Mouse (Mus musculus) gastrocnemius, adult 2 months (tissue): ENCODE measurements around the gene Gucd1. TPM values are rescaled to one million over a fixed set of nuclear protein-coding genes. Genes with fewer than 3 reads are reported as not detected.

Experiments used
- DNase-seq: peaks from one replicate; pipeline ENCODE4 v3.0.0; 2022
- H3K27ac ChIP-seq: fragments of 200-600 bp; 2 replicates; pipeline ENCODE4 v1.8.1; 2022; ENCODE audit warnings: mild to moderate bottlenecking
- H3K4me3 ChIP-seq: fragments of 200-600 bp; 2 replicates; pipeline ENCODE4 v1.8.1; 2022; ENCODE audit warnings: mild to moderate bottlenecking, moderate library complexity
- CTCF ChIP-seq: fragments of 200-600 bp; IDR thresholded peaks from 2 replicates; pipeline ENCODE4 v1.8.1; 2022; ENCODE audit warnings: antibody characterized with exemption, mild to moderate bottlenecking, moderate library complexity
- intact Hi-C: fragments of 180-260 bp; cut with DNase I; formaldehyde crosslinking; loops from one replicate; pipeline ENCODE4 v1.15.1; 2025
- total RNA-seq, 2 experiments: library from RNA; stranded (reverse); gene quantifications; 2 replicates each; pipeline ENCODE4 v1.2.3; 2021

Gene Gucd1
- total RNA-seq, 2 experiments from 2014 or later = 48.2 to 78.7 TPM

DNA sequence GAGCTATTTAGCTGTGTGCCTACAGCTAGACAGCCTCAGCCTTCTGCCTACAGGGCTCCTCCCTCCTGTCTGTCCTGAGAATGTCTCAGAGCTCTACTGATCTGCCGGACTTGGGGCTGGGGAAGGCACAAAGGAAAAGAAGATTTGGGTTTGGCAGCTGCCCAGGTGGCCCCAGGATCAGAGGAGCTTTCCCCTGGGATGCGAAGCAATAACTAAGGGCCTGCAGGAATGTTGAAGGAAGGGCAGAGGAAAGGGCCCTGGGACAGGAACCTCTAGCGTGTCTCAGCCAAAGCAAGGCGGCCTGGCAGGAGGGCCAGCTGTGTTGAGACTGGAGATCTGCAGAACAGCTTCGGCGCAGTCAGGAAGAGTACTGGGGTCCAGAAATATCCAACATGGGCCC, 194.8 kb downstream of the Gucd1 start:
- DNase-seq = peak; percentile 41
- TF ChIP-seq CTCF = no peak
- intact Hi-C loops = no loop called here
- no peak overlapping the region for H3K4me3 ChIP-seq
- peak overlapping the region; percentile 38; the same call in 1 of the 2 replicates for H3K27ac ChIP-seq

DNA sequence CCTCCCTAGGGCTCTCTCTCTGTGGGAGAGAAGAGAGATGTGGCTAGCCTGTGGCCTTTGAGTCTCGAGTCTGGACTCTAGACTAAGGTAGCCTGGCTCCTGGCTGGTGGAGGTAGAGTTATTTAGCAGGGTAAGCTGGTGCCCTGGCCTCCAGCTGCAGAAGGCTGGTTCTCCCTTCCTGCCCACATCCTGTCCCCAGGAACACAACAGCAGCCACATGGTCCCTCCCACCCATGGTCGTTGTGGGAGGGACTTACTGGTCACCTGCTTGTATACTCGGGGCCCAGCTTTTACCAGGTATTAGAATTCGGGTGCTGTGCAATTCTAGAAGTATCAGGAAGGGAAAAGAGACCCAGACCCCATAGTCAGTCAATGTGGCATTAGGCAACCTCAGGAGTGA, 197.5 kb downstream of the Gucd1 start:
- intact Hi-C loops = no loop called here
- no peak for TF ChIP-seq CTCF
- no peak overlapping the region for H3K4me3 ChIP-seq
- no peak for DNase-seq
- H3K27ac ChIP-seq = no peak overlapping the region

DNA sequence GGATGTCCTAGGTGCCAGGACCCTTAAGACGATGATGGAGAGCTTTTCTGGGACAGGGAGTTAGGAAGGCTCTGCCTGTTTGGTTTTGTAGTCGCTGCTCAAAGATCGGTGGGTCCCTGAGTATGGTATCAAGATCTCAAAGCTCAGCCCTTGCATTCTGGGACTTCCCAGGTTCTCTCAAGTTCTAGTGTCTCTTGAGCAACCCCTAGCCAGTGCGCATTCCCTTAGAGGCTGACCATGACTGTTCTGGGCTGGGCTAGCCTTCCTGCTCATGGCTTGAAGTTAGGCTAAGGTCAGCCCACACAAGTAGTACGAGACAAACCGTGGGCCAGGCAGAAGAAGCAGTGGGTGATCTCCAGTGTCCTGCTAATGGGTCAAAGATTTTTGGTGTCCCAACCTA, 199.6 kb downstream of the Gucd1 start:
- no peak for DNase-seq
- peak overlapping the region; percentile 86 for H3K27ac ChIP-seq
- TF ChIP-seq CTCF = no peak
- intact Hi-C loops = loop anchor here (5.0 kb wide), 1 partner anchor 74 kb away; no protein-coding TSS in a partner anchor
- H3K4me3 ChIP-seq = peak overlapping the region; percentile 80

DNA sequence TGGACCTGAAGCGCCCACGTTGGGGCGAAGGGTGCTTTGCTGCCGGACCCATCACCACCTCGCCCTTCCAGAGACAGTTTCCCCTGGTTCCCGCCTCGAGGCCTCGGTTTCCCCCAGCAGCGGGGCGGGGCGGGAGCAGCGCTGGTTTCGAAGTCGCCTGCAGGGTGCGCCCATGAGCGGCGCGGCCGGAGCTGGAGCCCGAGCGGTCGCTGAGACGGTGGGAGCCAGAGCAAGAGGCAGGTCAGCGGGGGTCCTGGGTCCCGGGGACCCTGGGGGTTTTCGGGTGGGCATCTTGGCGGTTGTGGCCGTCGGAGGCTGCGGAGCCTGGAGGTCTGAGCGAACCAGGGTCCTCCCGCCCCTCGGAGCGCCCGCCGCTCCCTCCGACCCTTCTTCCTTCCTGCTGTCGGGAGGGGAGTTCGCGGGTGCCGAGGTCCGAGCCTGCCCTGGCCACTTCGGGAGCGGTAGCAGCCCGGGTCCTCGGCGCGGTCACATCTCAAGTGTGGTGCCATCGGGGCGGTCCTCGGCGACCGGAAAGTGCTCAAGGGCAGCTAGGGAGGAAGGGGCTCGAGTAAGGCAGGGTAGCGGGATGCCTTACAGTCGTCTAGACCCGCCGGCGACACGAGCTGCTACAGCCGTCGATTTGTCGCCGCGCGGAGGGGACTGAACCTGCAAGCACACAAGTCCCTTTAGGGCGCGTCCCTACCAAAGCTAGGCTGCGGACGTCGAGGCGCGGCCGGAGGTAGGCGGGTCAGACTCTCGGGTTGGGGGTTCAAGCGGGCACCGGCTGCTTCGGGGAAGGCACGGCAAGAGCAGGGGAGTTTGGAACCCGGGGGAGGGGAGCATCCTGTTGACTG, 200.6 kb downstream of the Gucd1 start:
- intact Hi-C loops = loop anchor here (1.0 to 5.0 kb wide), 3 partner anchors 75 to 170 kb away; no protein-coding TSS in a partner anchor
- H3K27ac ChIP-seq = peak overlapping the region; percentile 86
- peak; percentile 80 for DNase-seq
- H3K4me3 ChIP-seq = peak overlapping the region; percentile 80
- peak; percentile 93 for TF ChIP-seq CTCF

DNA sequence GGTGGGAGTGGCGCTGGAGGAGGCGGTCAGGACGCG, 201.1 kb downstream of the Gucd1 start, which contains the start of gene Adora2a:
Adora2a (plus strand) TSS at position 6 of the 36 bp plus-strand sequence.
- intact Hi-C loops = loop anchor here (2.0 to 5.0 kb wide), 2 partner anchors 76 to 170 kb away; no protein-coding TSS in a partner anchor
- no peak for DNase-seq
- Histone ChIP-seq H3K4me3 (peak within 1 kb of the TSS; percentile 80), H3K27ac (peak within 1 kb of the TSS; percentile 86)
- TF ChIP-seq CTCF = no peak

DNA sequence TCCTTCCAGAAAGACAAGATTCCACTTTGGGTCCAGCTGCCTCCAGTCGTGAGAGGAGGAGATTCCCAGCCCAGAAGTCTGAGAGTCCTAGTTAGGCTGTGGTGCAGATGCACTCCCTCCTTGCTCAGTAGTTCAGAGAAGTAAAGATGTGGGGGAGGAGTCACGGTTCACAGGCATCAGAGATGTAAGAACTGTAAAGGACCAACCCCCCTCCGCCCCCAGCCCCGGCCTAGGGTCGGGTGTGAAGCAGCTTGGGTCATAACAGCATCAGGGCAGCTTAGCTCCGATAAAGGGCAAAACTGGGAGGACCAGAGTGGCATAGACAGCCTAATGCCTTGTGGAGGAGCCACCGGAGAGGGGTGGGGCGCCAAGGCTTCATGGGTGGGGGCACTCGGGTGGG, 201.3 kb downstream of the Gucd1 start:
- no peak for DNase-seq
- H3K4me3 ChIP-seq = peak overlapping the region; percentile 80
- H3K27ac ChIP-seq = peak overlapping the region; percentile 86
- intact Hi-C loops = loop anchor here (2.0 to 5.0 kb wide), 2 partner anchors 76 to 170 kb away; no protein-coding TSS in a partner anchor
- TF ChIP-seq CTCF = no peak

DNA sequence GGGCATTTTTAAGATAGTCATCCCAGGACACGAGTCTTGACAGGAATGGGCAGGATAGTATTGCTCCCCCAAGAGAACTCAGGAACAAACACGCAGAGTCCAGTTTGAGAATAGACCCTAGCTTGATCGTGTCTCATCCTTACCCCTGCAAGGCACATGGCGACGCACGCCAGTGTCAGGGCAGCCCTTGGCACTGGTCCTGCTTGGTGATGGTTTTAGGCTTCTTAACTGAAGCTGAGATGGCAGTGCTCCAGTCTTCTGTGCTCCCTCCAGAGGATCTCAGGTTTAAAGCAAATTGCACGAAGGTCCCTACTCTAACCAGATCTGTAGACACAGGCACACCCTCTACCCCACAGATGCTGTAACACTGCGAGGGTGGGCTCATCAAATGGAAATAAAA, 202.0 kb downstream of the Gucd1 start:
- TF ChIP-seq CTCF = no peak
- intact Hi-C loops = loop anchor here (2.0 to 5.0 kb wide), 2 partner anchors 77 to 171 kb away; no protein-coding TSS in a partner anchor
- Histone ChIP-seq H3K27ac (no peak overlapping the region), H3K4me3 (no peak overlapping the region)
- no peak for DNase-seq

DNA sequence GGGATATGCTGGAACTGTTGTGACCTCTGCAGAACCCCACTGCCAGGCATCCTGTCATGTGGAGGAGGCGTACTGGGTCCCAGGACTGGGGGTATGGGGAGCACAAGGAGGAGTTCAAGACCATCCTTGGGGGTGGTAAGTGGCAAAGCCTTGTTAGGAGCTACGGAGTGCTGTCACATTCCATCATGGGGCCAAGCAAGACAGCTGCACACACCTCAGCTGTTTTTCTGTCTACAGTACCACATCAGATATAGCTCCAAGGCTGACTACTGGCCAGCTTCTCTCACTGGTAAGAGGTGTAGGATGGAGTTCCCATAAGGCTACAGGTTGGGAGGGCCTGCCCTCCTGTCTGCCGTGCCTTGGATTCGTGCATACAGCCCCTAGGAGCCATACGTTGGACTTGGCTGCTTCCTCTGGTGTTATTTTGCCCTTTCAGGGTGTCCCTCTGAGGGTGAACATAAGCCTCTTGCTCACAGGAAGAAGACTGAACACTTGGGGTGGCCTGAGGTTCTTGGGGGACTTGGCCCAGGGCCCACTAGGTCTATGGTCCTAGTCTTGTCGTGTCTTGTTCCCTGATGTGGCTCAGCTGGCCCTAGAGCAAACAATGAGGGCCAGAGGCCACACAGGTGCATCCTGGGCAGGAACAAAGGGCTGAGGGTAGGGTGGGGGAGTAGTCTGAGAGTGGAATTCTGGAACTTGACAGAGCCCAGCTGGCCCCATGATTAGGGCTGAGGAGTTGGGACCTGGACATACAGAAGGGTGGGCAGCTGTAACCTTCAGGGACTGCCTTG, 203.4 kb downstream of the Gucd1 start:
- DNase-seq = no peak
- intact Hi-C loops = no loop called here
- no peak for TF ChIP-seq CTCF
- Histone ChIP-seq H3K27ac (peak overlapping the region; percentile 38; the same call in 1 of the 2 replicates), H3K4me3 (no peak overlapping the region)

DNA sequence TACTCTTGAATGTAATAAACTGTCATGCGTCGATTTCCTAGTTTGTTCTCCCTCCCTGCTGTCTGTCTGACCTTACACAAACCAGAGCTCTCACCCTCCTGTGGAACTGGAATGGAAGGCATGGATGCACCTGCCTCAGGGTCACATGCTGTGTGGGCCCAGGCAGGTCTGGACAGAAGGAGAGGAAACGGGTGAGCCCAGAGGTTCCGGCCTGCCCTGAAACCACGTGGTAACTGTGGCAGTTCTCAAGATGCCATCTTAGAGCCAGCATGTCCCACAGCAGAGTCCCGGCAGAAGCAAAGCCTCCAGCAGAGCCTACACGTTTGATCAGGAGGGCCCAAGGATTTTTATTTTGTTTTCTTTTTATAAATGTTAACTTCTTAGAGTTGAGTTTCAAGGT, 205.4 kb downstream of the Gucd1 start:
- no peak for DNase-seq
- no peak for TF ChIP-seq CTCF
- no peak overlapping the region for H3K4me3 ChIP-seq
- H3K27ac ChIP-seq = no peak overlapping the region
- intact Hi-C loops = no loop called here

DNA sequence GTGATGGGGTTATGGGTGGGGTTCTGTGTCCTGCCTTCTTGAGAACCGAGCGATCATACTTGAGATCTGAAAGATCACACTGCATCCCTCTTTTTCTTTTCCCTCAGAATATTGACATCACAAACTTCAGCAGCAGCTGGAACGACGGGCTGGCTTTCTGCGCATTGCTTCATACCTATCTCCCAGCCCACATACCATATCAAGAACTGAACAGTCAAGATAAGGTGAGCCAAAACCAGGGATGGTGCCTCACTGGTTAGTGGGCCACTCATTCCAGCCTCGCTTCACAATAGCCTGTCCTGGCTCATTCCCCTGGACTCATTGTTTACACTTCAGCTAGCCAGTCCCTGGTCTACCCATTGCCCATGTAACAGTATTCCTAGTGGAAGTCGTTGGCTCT, 210.6 kb downstream of the Gucd1 start:
- H3K4me3 ChIP-seq = no peak overlapping the region
- intact Hi-C loops = no loop called here
- TF ChIP-seq CTCF = no peak
- no peak for DNase-seq
- no peak overlapping the region for H3K27ac ChIP-seq

DNA sequence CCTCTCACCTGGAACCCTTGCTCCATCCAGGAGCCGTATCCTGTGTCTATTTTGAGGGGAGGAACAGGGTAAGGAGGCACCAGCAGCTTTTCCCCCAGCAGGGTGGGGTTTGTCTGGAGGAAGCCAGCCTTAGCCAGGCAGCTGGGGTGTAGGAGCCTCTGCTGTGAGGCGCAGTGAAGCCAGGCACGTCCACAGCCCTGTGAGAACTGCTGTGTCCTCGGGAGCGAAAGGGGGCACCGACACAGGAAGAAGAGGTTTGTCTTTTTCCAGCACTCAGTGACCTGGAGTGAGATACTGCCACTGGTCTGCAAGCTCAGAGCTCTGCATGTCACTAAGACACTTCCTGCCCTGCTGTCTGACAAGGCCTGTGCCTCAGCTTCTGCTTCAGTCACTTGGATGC, 213.4 kb downstream of the Gucd1 start:
- peak overlapping the region; percentile 46 for H3K27ac ChIP-seq
- no peak for DNase-seq
- intact Hi-C loops = no loop called here
- no peak overlapping the region for H3K4me3 ChIP-seq
- TF ChIP-seq CTCF = no peak

DNA sequence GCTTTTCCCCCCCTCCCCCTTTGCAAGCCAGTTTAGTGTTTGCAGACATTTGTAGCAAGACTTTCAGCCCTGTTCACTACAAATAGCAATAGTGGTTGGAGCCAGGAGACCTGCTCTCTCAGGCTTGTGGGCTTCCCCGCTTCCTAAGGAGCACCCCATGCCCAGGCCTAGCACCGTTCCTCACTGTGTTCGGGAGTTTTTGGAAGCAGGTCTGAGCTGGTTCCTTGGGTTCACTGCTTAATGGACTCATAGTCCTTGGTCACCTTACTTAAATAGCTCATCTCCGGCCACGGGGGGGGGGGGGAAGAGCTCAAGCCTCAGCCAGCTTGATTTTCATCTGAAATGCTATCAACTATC, 213.7 kb downstream of the Gucd1 start:
- peak overlapping the region; percentile 46 for H3K27ac ChIP-seq
- no peak for DNase-seq
- no peak overlapping the region for H3K4me3 ChIP-seq
- TF ChIP-seq CTCF = no peak
- intact Hi-C loops = no loop called here

DNA sequence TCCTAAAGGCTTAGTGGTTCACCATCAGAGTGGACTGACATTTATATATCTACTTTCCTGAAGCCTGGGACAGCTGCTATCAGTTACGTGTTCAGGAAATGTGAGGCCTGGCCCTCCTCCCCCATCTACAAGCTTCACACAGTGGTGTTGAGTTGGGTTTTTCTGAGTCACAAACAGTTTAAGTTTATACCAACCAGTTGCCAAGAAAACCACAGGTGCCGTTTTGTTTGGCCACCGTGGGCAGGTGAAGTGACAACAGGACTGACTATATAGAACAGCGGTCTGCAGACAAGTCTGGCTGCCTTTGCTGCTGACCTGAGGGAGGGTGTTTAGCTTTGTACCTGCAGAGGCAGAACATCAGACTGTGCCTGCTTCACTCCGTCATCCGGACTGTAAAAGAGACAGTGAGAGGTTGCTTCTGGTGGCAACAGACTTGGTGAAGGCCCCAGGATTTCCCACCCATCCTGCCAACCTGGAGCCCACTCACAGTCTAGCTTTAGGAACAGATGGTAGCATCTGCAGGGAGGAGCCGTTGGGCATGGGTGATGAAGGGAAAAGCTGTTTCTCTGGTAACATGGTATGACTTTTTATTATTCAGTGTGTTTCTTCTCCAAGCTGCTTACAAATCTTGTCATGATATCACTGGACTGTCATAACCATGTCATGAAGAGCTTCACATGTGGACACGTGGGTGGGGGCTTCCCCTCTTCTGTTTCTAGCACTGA, 214.3 kb downstream of the Gucd1 start:
- DNase-seq = no peak
- no peak for TF ChIP-seq CTCF
- H3K27ac ChIP-seq = peak overlapping the region; percentile 46
- intact Hi-C loops = no loop called here
- no peak overlapping the region for H3K4me3 ChIP-seq
